Comparison of ENCODE assay signal across 10 mouse cellular contexts in the genomic region with DNA sequence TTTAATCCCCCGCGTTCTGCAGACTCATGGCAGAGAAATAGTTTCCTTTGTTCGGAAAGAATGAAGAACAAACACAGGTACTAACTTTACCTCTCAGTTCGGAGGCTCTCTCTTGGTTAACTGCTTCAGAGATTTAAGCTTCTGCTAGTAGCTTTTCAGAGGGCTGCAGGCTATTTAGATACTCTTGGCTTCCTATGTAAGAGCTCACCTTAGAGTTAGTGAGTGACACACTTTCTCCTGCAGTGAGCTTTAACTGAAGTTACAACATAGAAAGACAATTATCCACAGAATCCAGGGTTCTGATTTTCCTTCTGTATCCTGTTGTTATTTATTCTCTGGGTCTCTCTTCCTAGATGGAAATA.
A peak's percentile ranks its signal among the peaks of the same experiment; 100 is the strongest.
DNase-seq lines count a peak whose midpoint lies in the region; ATAC-seq lines count a peak whose summit lies in the region.
"Had no signal": no experiment of that assay in that cellular context is flagged by ENCODE, and none has a peak within 500 bp of the region (broad histone marks: within the 10 kb centered on the region; RNA-seq: fewer than 3 reads in every experiment).

No protein-coding gene starts in this region.

- peaks cover 20% of the 10 kb centered on the region for H3K27me3 ChIP-seq in kidney, embryonic 15.5 days
- peaks cover 8% of the 10 kb centered on the region; the same call in 1 of the 2 replicates for H3K27me3 ChIP-seq in forebrain, embryonic 11.5 days (ENCODE audit: control insufficient read depth, insufficient read depth, low read length)
- peaks cover 7% of the 10 kb centered on the region; the same call in 1 of the 2 replicates for H3K27me3 ChIP-seq in limb, embryonic 11.5 days (ENCODE audit: control insufficient read depth, insufficient read depth, low read length)
- H3K27me3 ChIP-seq in neural tube, embryonic 13.5 days = peaks cover 79% of the 10 kb centered on the region

- DNase-seq in kidney, postnatal 4 days = no peak
- DNase-seq in forebrain, embryonic 11.5 days (ENCODE audit: low spot score) = no peak
- no peak for DNase-seq in limb, embryonic 11.5 days (ENCODE audit: low spot score)
- DNase-seq in cerebellum, postnatal 36 days = no peak
- DNase-seq in spleen, adult 18-20 months = no peak
- DNase-seq in left cerebral cortex, adult 11 months (ENCODE audit: low spot score) = no peak
- DNase-seq: right cerebral cortex, postnatal 14 days had no signal

- H3K4me3 ChIP-seq in kidney, embryonic 15.5 days (replicated peaks) = peak overlapping the region; percentile 39
- peak overlapping the region; percentile 21; the same call in 1 of the 2 replicates for H3K4me3 ChIP-seq in forebrain, embryonic 11.5 days (ENCODE audit: low read depth, low read length)
- no peak overlapping the region for H3K4me3 ChIP-seq in limb, embryonic 11.5 days (ENCODE audit: low read depth, low read length)
- H3K4me3 ChIP-seq in neural tube, embryonic 13.5 days = peak overlapping the region; percentile 40

- ATAC-seq in kidney, embryonic 15.5 days (replicated peaks; ENCODE audit: low FRiP score) = no peak
- no peak for ATAC-seq in forebrain, embryonic 11.5 days (replicated peaks; ENCODE audit: low FRiP score)
- ATAC-seq in limb, embryonic 11.5 days (ENCODE audit: insufficient number of reproducible peaks, low FRiP score, low TSS enrichment, low read depth) = no peak
- peak; percentile 51; the same call in 1 of the 2 replicates for ATAC-seq in neural tube, embryonic 13.5 days (ENCODE audit: low read depth)

- no peaks in the 10 kb centered on the region for H3K36me3 ChIP-seq in kidney, embryonic 15.5 days
- H3K36me3 ChIP-seq in forebrain, embryonic 11.5 days (ENCODE audit: control insufficient read depth, insufficient read depth, low read length) = no peaks in the 10 kb centered on the region
- no peaks in the 10 kb centered on the region for H3K36me3 ChIP-seq in limb, embryonic 11.5 days (ENCODE audit: control insufficient read depth, insufficient read depth, low read length)
- no peaks in the 10 kb centered on the region for H3K36me3 ChIP-seq in neural tube, embryonic 13.5 days

- H3K4me1 ChIP-seq in kidney, embryonic 15.5 days = peaks cover 24% of the 10 kb centered on the region
- peaks cover 8% of the 10 kb centered on the region; the same call in 1 of the 2 replicates for H3K4me1 ChIP-seq in forebrain, embryonic 11.5 days (replicated peaks; ENCODE audit: control insufficient read depth, insufficient read depth, low read length)
- H3K4me1 ChIP-seq in limb, embryonic 11.5 days (ENCODE audit: control insufficient read depth, insufficient read depth, low read length) = peaks cover 6% of the 10 kb centered on the region
- H3K4me1 ChIP-seq in neural tube, embryonic 13.5 days (replicated peaks) = peaks cover 27% of the 10 kb centered on the region

- no peaks in the 10 kb centered on the region for H3K9me3 ChIP-seq in kidney, embryonic 15.5 days (replicated peaks)
- no peaks in the 10 kb centered on the region for H3K9me3 ChIP-seq in forebrain, embryonic 11.5 days (ENCODE audit: control insufficient read depth, low read length)
- no peaks in the 10 kb centered on the region for H3K9me3 ChIP-seq in limb, embryonic 11.5 days (ENCODE audit: control insufficient read depth, low read length)
- no peaks in the 10 kb centered on the region for H3K9me3 ChIP-seq in neural tube, embryonic 13.5 days

- H3K4me2 ChIP-seq in kidney, embryonic 15.5 days = peak overlapping the region; percentile 63
- H3K4me2 ChIP-seq in forebrain, embryonic 11.5 days (ENCODE audit: low read depth, low read length, severe bottlenecking) = peak overlapping the region; percentile 42
- peak overlapping the region; percentile 27; the same call in 1 of the 2 replicates for H3K4me2 ChIP-seq in limb, embryonic 11.5 days (ENCODE audit: low read depth, severe bottlenecking)
- peak overlapping the region; percentile 62 for H3K4me2 ChIP-seq in neural tube, embryonic 13.5 days

- H3K9ac ChIP-seq in kidney, embryonic 15.5 days = no peak overlapping the region
- peak overlapping the region; percentile 20; the same call in 1 of the 2 replicates for H3K9ac ChIP-seq in forebrain, embryonic 11.5 days (ENCODE audit: low read length)
- H3K9ac ChIP-seq in limb, embryonic 11.5 days (ENCODE audit: low read length) = no peak overlapping the region
- H3K9ac ChIP-seq in neural tube, embryonic 13.5 days = peak overlapping the region; percentile 47; the same call in 1 of the 2 replicates

- WGBS in kidney, embryonic 15.5 days = 4% methylated on average over 4 of the region's 4 CpGs
- 6% methylated on average over 4 of the region's 4 CpGs for WGBS in forebrain, embryonic 11.5 days
- 25% methylated on average over 4 of the region's 4 CpGs for WGBS in limb, embryonic 11.5 days
- 7% methylated on average over 4 of the region's 4 CpGs for WGBS in neural tube, embryonic 13.5 days

- H3K27ac ChIP-seq in kidney, embryonic 15.5 days = no peak overlapping the region
- H3K27ac ChIP-seq in forebrain, embryonic 11.5 days (ENCODE audit: low read depth, low read length) = no peak overlapping the region
- no peak overlapping the region for H3K27ac ChIP-seq in limb, embryonic 11.5 days (replicated peaks; ENCODE audit: low read depth, low read length)
- H3K27ac ChIP-seq in neural tube, embryonic 13.5 days (replicated peaks) = no peak overlapping the region
- H3K27ac ChIP-seq: macrophage had no signal

Comparison
In these comparisons a context has a peak if more than half of its experiments do, and no peak if none do; other contexts are left out.
1. H3K9ac ChIP-seq: peak in forebrain, embryonic 11.5 days (single experiment) and neural tube, embryonic 13.5 days (single experiment); none in kidney, embryonic 15.5 days (single experiment) and limb, embryonic 11.5 days (single experiment).
2. Peak in every context shown above with its lines, with median percentiles within 50 percentile points of each other: H3K4me2 ChIP-seq.